Mouse (Mus musculus) natural killer cell, adult 2 months (primary cell): Measurements from ENCODE around the gene Auh.

ENCODE experiments used
- DNase-seq, 2 experiments: peaks; one replicate each; pipeline ENCODE4 v3.0.0; 2022; ENCODE audit warnings: low spot score in 2 of 2

Gene Auh

GRCm38 (mm10) chr13:52800091-52800490, 129.4 kb downstream of the Auh start:
- no peak for DNase-seq

GRCm38 (mm10) chr13:52794232-52794631, 135.2 kb downstream of the Auh start:
- DNase-seq, result no peak

- DNase-seq, result peak; percentile 83 to 89
Observed at GRCm38 (mm10) chr13:52793434-52793989, 136.0 kb downstream of the Auh start.

GRCm38 (mm10) chr13:52792242-52792844, 137.1 kb downstream of the Auh start:
- DNase-seq, result no peak

GRCm38 (mm10) chr13:52790894-52791293, 138.6 kb downstream of the Auh start:
- peak; percentile 36 for DNase-seq
